Mouse (Mus musculus) hematopoietic stem cell, adult 5-6 weeks (primary cell): ENCODE measurements around the gene Nbeal2. TPM values are rescaled to one million over a fixed set of nuclear protein-coding genes. Genes with fewer than 3 reads are reported as not detected.
A peak's percentile ranks its signal among the peaks of the same experiment; 100 is the strongest.

Experiments
- ATAC-seq, 2 experiments: fragments of 125-278 bp in 1 of 2; replicated peaks in 1 of 2; 2 replicates each; pipeline ENCODE4 v1.8.0; 2016 to 2017; ENCODE audit warnings: inconsistent platforms in 2 of 2, mild to moderate bottlenecking in 2 of 2, moderate number of reproducible peaks in 2 of 2, low read depth in 1 of 2, moderate TSS enrichment in 1 of 2; ENCODE audit not compliant: low FRiP score in 2 of 2, poor library complexity in 2 of 2, severe bottlenecking in 2 of 2, insufficient read depth in 1 of 2, low TSS enrichment in 1 of 2
- total RNA-seq: library from RNA; stranded (forward); fragments of 172-1452, 232-1000 nt; gene quantifications from 2 replicates; pipeline ENCODE4 v1.2.3, GENCODE M21; 2017

Nbeal2 gene
- total RNA-seq, 1 experiment from 2014 or later: 38.0 TPM

DNA sequence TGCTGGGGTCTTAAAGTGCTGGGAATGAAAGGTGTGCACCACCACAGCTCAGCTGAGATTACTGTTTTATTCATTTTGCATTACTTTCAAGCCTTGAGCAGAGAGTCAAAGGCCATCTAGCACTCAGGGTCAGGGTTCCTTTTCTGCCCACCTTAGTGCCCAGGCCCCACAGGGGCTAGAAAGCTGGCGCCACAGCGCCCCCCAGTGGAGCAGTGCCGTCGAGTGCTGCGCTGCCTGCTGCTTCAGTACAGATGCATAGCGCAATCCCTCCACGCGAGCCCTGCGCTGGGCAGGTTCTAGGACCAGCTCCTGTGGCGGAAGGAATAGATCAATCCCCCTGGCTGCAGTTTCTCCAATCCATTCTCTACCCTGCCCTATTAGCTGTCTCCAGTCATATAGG is 22.8 kb downstream of the Nbeal2 start:
- ATAC-seq: peak in 1 of 2 experiments; percentile 25; a peak in 1 of 4 replicates

DNA sequence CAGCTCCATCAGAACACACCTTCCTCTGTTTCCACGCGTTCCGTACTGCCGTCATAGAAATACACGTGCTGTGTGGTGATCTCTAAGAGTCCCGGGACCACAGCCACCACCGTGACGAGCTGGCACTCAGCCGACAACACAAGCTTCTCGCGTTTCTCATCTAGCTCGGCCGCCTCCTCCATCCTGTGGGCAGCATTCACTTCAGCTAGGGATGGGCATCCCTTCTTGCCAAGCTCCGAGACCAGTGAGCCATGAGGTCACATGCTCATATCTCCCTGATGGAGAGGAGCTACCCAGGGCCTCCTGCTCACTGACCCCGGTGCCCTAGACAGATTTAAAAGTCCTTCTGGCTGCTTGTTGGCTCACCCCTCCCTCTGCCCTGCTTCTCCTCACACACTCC is 23.8 kb downstream of the Nbeal2 start:
- no peak for ATAC-seq

- ATAC-seq: no peak
Observed at GRCm38 (mm10) chr9:110625350-110625908, 28.5 kb downstream of the Nbeal2 start.

GRCm38 (mm10) chr9:110624361-110625166 is 29.4 kb downstream of the Nbeal2 start, which contains the start of gene Nradd:
TSS of gene Nradd (minus strand) at chr9:110624452.
- ATAC-seq: peak; percentile 63 to 80

DNA sequence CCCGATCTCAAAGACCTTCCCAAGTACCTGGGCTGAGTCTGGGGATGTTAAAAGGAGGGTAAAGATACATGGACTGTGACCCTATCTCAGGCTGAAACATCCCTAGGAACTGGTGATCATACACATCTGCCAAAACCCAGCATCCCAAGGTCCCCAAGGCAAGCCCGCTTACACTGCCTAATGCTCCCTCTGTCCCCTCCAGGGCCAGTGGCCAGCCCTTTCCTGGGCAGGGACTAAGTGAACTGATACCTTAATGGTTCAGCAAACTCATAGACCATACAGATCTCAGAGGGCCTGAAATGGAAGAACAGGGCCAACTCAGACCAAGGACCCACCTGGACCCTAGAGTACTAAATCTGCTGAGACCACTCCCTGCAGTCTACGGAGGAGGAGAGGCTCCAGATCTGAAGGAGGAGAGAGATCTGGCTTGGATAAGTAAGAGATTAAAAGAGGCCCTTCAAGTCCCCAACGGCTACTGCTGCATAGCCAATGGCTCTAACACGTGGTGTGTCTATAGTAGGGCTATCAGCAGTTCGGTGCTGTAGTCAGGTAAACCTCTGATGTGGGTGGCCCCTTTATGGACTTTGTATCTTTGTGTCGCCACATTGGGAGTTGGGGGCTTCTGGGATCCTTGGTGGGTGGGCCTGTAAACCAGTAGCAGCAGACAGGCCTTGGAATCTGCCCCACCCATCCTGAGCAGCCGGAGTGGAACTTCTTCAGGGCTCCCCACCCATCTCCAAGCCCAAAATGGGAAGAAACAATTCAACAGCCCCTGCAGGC is 30.4 kb downstream of the Nbeal2 start:
- no peak for ATAC-seq

DNA sequence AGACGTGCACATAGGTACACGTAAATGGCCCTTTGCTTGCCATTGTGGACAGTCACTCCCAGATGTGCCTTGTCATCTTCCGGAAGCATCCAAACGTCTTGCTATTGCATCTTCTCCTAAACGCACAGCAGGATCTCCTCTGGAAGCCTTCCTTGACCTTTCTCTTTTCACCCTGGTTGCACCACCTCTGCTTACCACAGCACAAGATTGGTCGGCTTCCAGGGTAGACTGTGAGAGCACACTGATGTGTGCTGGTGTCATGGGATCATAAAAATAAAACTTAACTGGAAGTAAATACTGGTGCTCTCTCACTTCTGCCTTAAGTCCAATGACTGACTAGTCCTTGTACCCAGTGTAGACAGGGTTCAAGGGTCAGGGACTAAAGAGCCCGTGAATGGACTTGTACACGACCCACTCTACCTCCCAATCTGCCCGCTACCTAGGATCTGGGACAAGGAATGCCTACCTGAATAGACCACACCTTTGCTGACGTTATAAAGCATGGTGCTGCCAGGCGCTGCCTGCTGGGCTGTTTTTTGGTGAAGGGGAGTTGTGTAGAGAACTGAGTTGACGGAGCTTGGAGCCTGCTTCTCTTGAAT is 31.2 kb downstream of the Nbeal2 start:
- ATAC-seq: no peak

DNA sequence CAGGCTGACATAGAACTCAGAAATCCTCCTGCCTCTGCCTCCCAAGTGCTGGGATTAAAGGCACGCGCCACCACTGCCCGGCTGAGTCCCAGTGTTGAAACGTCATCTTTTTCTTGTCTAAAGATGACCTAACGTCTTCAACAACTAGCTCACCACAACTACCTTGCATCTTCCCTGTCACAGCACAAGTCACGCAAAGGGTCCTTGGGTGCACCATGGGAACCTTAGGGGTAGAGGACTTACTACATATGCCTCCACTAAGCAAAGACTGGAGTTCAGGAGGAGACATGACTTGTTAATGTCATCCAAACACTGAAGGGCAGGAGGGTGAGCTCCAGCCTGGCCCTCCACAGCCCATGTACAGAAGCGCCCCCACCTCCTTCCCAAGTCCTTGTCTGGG is 33.3 kb downstream of the Nbeal2 start:
- ATAC-seq: no peak

- ATAC-seq: no peak
Observed at GRCm38 (mm10) chr9:110620180-110620579, 33.8 kb downstream of the Nbeal2 start.

GRCm38 (mm10) chr9:110617081-110617480 is 36.9 kb downstream of the Nbeal2 start:
- no peak for ATAC-seq

DNA sequence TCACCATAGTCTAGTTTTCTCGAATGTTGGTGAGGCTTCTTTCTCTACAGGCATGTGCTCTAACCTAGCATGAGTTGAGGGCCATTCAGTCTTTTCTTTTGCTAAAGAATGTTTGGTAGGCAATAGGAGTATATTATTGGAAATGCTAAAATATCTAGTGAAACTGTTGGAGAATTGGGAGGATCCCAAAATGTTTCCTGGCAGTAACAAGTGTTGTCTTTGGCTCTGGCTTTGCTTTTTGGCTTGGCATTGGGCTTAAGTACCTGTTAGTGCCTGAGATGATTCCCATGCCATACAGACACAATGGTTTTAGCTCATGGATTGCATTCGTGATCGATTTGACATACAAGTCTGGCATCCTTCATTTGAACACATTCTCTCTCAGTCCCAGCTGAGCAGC is 42.5 kb downstream of the Nbeal2 start:
- no peak for ATAC-seq

- no peak for ATAC-seq
Observed at GRCm38 (mm10) chr9:110583521-110583920, 70.4 kb downstream of the Nbeal2 start.

GRCm38 (mm10) chr9:110582161-110582560 is 71.8 kb downstream of the Nbeal2 start:
- no peak for ATAC-seq

Other genes with a start within 250 kb of the Nbeal2 start
- 3.7 and 5.1 TPM in 2 replicates for gene Ptpn23, start 245.9 kb downstream of the Nbeal2 start, total RNA-seq
- 584 and 1,397 TPM in 2 replicates for gene Ngp, start 234.4 kb downstream of the Nbeal2 start, total RNA-seq
- 12.6 and 15.4 TPM in 2 replicates for gene Klhl18, start 177.5 kb downstream of the Nbeal2 start, total RNA-seq
- 2.0 and 2.1 TPM in 2 replicates for gene Kif9, start 177.2 kb downstream of the Nbeal2 start, total RNA-seq
- 197 and 205 TPM in 2 replicates for gene Setd2, start 121.6 kb downstream of the Nbeal2 start, total RNA-seq
- 4.1 and 6.2 TPM in 2 replicates for gene Nradd, start 29.7 kb downstream of the Nbeal2 start, total RNA-seq
- 89.4 and 111 TPM in 2 replicates for gene Ccdc12, start 2.3 kb upstream of the Nbeal2 start, total RNA-seq
- not detected in 2 replicates for gene Myl3, start 87.7 kb upstream of the Nbeal2 start, total RNA-seq
- gene Pth1r, start 93.0 kb upstream of the Nbeal2 start, total RNA-seq: 1.1 TPM in 1 of 2 replicates, not detected in the other
- not detected in 2 replicates for gene Prss42, start 144.0 kb upstream of the Nbeal2 start, total RNA-seq
- gene Prss44, start 159.8 kb upstream of the Nbeal2 start, total RNA-seq: not detected in 2 replicates
- gene Prss43, start 172.5 kb upstream of the Nbeal2 start, total RNA-seq: not detected in 2 replicates
- not detected in 2 replicates for gene Prss45, start 180.4 kb upstream of the Nbeal2 start, total RNA-seq
- not detected in 2 replicates for gene Prss46, start 190.3 kb upstream of the Nbeal2 start, total RNA-seq
- not detected in 2 replicates for gene Prss50, start 203.8 kb upstream of the Nbeal2 start, total RNA-seq
- 1.5 and 4.9 TPM in 2 replicates for gene Als2cl, start 225.7 kb upstream of the Nbeal2 start, total RNA-seq
- gene Tmie, start 226.0 kb upstream of the Nbeal2 start, total RNA-seq: 0.50 TPM in 1 of 2 replicates, not detected in the other